Mouse (Mus musculus) regulatory T cell (primary cell): ENCODE measurements around the gene St6galnac6.

Experiments
- in situ Hi-C: fragments of 300-600 bp; cut with MboI, MseI; formaldehyde crosslinking; loops from one replicate; pipeline ENCODE4 v1.15.1; 2025; ENCODE audit warnings: high pct_unique_total_duplicates

The St6galnac6 gene

DNA sequence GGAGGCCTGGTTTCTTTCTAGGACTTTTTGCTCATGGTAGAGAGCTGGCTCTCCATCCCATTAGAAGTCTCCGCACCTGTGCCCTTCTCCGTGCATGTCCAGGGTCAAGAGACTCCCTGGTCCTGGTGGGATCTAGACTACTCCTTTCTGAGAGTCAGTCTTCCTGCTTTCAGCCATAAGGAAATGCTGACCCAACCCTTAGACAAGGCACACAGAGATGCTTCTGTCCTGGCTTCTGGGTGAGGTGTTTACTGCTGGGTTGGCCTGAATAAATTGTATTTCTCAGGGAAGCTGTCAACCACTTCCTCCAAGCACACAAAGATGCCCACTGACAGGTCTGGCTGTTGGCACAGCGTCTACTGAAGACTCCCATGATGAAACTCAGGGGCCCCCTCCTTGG is at the start of gene St6galnac6:
St6galnac6 (plus strand) TSS at position 301 of the 400 bp plus-strand sequence.
- in situ Hi-C loops = no loop called here

DNA sequence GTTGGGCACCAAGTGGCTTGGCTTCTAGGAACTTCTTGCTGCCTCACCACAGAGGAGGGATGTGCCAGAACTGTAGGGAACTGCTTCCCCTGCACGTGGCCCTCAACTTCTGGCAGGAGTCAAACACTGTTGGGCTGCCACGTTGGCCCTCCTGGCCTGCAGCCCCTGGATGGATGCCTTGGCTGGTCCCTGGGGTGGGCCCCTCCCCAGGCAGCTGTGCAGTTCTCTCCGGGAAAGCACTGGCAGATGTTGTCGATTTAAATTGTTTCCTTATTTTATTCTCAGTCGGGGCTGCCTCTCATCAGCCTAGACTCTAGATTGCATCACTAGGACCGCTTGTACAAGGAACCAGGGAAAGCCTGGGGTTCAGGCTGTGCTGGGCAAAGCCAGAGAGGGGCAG is 49.7 kb upstream of the St6galnac6 start:
- in situ Hi-C loops = loop anchor here (10.0 kb wide), 1 partner anchor 1825 kb away; the partner anchor contains the start of gene Pbx3

DNA sequence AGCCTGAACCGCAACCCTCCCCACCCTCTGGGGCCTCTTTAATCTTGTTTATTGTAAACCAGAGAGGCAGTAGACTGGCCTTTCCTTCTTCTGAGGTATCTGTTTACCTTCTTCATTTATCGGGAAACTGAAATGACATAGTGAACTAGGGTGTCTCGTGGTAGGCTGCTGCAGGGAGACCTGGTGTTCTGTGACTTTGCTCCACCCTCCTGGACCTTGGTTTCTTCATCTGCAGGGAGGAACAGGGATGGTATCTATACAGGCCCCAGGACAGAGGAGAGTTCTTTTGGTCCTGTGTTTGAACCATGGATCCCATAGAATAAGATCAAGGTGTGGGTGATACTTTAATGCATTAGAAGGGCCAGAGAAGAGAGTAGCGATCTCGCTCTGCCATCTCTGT is 48.3 kb upstream of the St6galnac6 start:
- in situ Hi-C loops = no loop called here

DNA sequence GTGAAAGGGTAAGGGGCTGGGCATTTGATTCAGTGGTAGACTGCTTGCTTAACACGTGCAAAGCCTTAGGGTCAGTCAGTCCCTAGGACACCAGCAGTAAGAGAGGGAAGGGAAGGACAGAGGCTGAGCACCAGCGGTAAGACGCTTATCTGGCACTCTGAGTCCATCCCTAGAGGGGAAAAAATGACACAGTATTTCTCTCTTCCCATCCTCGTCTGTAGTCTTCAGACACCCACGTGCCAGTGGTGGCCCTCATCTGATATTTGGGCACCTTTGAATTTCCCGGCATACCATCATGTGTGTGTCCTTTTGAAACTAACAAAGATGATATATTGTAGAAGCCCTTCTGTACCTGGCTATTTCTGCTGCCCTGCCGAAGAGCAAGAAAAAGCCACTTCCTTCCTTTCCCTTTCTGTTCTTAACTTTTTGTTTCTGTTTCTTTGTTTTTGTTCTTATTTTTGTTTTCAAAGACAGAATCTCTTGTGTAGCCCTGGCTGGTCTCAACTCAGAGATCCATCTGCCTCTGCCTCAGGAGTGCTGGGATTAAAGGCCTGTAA is 45.8 kb upstream of the St6galnac6 start:
- in situ Hi-C loops = no loop called here

DNA sequence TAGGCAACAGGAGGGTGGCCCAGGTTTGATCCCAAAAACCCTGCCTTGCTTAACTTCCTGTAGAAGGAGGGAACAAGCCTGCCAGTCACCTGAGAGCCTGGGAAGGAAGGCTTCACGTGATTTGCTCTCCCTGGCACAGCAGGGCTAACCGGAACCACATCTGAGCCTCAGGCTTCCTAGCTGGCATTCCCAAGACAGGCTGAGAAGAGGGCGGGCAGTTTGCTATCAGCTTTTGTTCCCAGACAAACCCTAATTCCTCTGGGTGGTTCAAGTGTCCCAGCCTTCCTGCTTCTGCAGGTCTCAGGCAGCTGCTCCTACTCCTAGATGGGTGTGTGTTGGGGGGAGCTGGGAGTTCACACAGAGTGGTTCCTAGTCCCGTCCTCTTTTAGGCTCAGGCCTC is 44.0 kb upstream of the St6galnac6 start:
- in situ Hi-C loops = no loop called here

DNA sequence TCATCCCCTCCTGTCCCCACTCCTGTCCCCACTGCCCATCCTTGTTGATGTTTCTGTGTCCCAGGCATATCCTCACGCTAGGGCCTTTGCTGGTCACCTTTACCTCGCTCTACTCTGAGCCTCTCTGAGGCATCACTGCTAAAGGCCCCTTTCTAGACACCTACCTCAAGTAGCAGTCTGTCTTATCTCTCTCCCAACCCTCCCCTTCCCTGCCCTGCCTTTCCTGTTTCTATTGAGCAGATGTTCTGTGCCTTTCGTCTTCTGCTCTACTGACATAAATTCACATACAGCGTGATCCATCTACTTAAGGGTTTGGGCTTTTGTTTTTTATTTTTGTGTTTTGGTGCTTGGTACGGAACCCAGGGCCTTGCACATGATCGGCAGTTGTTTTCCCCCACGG is 43.5 kb upstream of the St6galnac6 start:
- in situ Hi-C loops = no loop called here

DNA sequence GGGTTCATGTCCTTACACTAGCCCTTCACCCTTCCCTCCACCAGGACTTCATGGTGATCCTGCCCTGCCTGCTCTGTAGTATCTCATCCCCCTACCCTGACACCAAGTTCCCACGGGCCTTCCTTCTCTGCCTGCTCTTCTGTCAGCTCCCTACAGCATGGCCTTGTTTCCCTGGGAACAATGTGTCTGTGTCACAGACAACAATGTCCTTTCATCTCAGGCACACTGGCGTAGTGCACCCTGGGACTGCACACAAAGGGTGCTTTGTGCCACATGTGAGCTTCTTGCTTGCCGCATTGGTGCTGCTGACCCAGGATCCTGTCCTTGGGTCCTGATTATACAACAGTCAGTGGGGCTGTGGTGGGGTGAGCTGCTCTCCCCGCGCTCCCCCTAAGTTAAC is 39.9 kb upstream of the St6galnac6 start:
- in situ Hi-C loops = no loop called here

DNA sequence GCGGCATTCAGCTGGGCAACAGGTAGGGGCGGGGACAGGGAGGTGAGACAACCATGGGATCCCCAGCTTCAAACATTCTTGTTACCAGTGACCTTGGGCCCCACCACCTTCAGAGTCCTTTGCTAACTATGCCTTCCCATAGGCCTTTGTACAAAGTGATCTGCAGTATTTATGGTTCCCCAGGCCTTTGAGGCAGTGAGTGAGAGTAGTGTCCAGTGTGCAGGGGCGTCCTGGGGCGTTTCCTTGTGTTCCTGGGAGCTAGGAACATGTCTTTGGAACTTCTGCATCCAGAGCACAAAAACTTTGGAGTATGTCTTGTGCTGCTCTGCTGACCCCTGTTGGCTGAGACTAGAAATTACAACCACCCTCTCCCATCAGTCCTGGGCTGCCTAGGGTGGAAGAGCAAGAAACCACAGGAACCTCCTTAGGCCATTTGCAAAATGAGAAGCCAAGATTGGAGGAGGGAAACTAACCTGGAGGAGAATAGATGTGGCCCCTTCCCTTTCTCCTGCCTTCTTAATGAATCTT is 32.9 kb upstream of the St6galnac6 start:
- in situ Hi-C loops = loop anchor here (5.0 kb wide), 1 partner anchor 169 kb away; the partner anchor contains the start of gene Ptges2

DNA sequence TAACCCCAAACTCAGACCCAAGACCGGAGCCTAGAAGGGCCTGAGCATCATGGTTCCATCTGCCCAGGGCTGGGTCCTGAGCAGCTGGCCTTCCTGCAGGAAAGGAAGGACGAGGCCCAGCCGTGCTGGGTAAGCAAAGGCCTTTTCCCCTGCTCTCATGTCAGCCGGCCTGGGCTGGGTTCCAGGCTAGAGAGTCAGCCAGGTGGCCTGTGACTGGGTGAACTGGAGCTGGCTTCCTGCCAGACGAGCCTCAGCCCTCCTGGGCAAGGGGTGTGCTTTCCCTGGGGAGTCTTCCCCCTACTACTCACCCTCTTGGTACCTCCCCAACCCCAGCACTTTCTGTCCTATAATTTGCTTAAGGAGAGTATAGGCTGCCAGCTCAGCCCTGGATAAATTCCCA is 31.4 kb upstream of the St6galnac6 start:
- in situ Hi-C loops = loop anchor here (5.0 kb wide), 1 partner anchor 171 kb away; the partner anchor contains the start of gene Ptges2

DNA sequence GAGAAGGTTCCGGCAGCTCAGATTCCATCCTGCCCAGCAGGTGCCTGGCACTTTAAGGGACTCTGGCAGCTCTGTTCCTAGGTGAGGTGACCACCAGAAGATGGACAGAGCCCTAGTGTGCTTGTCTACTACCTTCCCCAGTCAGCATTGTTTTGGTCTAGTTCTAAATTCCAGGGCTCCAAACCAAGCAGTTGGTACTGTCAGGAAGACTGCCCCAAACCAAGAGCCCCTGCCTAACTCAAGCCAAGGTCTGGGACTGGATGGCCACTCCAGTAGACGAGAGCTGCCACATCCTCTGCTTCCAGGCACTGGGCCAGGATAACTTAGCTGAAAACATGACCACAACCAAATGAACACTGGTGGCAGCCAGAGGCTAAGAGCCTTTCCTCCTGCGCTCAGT is 30.6 kb upstream of the St6galnac6 start:
- in situ Hi-C loops = loop anchor here (5.0 kb wide), 1 partner anchor 172 kb away; the partner anchor contains the start of gene Ptges2

DNA sequence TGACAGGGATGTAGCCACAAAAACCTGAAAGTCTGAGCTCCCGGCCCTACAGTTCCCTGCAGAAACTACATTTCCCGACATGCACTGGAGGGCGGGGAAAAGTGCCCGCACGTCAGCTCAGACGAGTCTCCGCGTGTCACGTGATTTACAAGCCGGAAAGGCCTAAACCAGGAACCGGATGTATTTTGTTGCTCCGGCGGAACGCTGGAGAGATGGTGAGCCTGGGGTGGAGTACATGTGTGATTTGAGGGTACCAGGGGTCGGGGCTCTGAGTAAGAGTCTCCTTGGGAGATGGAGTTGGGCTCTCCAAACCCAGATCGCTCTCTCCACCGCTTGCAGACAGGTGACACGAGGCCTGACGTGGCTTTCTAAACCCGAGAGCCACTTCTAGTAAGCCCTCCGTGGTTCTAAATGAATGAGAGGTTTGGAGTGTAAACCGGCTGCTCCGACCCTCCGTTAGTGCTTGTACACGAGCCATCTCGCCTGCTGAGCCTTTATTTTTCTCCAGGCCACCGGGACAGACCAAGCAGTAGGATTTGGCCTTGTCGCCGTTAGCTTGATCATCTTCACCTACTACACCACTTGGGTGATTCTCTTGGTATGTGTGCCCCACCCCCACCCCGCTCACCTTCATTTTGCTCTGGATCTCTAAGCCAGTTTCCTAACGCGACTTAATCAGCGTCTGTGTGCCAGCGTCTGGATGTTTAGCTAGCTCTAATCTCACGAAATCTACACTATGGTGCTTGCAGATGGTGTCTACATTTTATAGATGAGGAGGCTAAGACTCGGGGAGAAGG is 28.6 kb upstream of the St6galnac6 start, which contains the start of gene Dpm2:
Dpm2 (plus strand) TSS at position 161 of the 797 bp plus-strand sequence.
- in situ Hi-C loops = loop anchor here (10.0 kb wide), 1 partner anchor 506 kb away; no protein-coding TSS in a partner anchor

DNA sequence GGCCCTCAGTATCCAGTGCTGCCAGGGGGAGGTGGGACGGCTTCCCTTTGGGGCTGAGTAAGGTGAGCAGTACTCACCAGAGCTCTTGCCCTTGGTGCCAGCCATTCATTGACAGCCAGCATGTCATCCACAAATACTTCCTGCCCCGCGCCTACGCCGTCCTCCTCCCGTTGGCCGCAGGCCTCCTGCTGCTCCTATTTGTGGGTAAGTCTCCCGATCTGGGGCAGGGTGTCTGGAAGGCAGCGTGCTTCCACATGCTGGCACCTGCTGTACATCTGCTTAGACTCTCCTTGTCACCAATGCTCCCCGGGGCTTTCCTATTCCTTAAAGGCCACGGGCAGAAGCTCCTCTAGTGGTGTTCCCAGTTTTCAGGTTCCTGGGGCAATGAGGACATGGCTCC is 27.3 kb upstream of the St6galnac6 start:
- in situ Hi-C loops = loop anchor here (10.0 kb wide), 1 partner anchor 507 kb away; no protein-coding TSS in a partner anchor

DNA sequence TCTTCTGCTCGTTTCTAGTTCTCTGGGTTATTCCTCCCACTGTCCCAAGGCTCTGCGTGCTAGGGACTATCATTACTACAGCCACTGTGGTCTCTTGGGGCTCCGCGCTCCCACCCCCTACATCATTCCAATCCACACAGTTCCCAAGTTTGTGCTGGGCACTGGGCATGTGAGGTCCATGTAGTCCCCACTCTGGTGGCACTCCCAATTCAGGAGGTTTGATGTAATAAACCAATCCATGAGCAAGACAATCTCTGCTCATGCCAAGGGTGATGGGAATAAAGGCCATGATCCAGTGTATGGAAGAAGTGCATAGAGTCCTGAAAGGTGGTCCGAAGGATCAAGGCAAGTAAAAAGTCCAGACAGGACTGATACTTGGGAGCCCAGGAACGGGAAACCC is 25.0 kb upstream of the St6galnac6 start, which contains the start of gene Pip5kl1:
Pip5kl1 (plus strand) TSS at position 301 of the 400 bp plus-strand sequence.
- in situ Hi-C loops = loop anchor here (10.0 kb wide), 1 partner anchor 510 kb away; no protein-coding TSS in a partner anchor

DNA sequence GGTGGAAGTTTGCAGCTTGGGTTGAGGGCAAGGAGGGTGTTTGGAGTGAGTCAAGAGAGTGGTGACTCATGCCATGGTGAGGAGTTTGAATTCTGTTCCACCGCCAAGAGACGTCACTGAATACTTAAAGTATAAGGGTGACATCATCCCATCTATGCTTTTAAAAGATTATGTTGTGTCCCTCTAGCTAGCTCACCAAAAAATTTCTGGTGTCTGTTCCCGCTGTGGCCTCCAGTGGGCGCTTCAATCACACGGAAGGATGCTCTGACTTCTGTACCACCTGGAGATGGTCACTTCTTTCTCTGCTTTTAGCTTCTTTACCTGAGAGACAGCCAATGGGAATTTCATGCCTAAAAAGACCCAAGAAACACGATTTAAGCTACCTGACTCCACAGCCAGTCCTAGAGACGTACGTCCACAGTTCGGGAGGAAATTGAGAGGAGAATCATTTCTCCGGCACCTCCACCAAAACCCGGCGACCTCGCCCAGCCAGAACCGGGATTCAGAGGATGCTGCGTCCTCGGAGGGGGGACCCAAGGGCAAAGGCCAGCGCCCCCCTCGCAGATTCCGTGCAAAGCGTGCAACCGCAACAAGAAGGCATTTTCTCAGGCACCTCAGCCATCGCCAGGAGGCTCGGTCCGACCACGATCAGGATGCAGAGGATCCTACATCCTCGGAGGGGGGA is 24.5 kb upstream of the St6galnac6 start:
- in situ Hi-C loops = loop anchor here (10.0 kb wide), 1 partner anchor 510 kb away; no protein-coding TSS in a partner anchor

DNA sequence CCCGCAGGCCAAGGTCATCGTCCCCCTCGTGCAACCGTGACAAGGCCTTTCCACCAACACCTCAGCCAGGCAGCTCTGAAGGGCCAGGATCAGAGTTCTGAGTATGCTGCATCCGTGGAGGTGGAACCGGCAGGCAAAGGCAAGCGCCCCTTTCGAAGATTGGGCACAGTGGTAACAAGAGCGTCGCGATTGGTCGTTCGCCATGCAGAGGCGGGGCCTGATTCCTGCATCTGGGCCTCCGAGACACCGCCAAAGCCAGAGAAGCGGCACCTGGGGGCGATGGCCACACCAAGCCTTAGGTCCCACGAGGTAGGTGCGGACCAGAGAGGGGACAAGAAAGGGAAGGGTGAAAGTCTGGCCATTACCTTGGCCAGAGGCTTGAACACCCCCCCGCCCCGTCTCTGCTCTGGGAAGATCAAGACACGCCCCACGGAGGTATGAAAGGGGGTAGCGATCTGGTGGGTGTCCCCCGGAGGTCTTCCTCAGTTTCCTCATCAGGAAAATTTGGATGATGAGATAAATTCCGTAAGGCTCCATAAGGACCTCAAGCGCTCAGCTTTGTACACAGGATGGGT is 23.8 kb upstream of the St6galnac6 start, which contains the start of gene 9430097D07Rik:
9430097D07Rik (minus strand) TSS at position 99 of the 575 bp plus-strand sequence.
- in situ Hi-C loops = loop anchor here (10.0 kb wide), 1 partner anchor 511 kb away; no protein-coding TSS in a partner anchor

DNA sequence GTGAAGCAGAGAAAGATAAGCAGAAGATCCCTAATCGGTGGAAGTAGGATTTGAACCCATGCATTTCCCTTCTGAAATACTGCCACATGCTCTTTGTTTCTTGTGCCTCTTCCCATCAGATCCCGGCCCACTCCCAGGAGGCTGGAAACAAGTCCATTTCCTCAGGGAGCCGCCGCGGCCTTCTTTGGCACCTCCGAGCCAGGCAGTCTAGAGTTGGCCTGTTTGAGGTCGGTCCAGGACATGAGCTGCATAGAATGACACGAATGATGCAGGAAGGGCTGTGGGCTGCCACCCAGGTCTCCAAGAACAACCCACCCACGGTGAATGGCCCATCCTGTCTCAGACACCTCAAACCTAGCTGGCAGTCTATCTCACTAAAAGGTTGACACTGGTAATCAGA is 23.0 kb upstream of the St6galnac6 start:
- in situ Hi-C loops = loop anchor here (10.0 kb wide), 1 partner anchor 512 kb away; no protein-coding TSS in a partner anchor

DNA sequence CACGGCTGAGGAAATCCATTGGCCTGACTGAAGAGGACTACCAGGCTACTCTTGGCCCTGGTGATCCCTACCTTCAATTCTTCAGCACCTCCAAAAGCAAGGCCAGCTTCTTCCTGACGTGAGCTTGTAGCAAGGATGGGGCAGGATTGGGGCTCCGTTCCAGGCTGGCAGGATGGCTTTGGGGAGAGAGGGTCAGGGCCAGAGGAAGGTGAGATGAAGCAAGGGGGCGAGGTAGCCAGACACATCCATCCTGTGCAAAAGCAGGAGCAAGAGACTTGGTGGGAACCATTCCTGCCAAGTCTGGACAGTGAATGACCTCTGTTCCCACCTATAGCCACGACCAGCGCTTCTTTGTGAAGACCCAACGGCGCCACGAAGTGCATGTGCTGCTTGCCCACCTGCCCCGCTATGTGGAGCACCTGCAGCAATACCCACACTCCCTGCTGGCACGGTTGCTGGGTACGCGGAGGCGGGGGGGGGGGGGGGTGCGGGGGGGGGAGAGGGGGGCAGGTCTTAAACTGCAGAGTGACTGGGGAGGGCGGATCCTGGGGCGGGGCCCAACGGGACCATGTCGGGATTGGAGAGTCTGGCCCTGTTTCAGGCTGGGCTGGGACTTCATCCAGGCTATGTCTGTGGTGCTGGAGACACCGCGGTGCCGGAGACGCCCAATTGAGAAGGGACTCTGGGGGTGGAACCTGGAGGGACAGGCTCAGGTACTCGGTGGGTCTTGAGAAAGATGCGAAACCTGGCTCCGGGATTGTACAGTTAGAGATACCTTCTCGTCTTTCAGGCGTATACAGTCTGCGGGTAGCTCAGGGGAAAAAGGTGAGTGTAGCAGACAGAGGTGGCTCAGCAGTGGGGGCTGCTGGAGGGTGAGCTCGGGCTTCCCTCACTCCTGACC is 21.1 kb upstream of the St6galnac6 start:
- in situ Hi-C loops = loop anchor here (10.0 kb wide), 1 partner anchor 514 kb away; no protein-coding TSS in a partner anchor

DNA sequence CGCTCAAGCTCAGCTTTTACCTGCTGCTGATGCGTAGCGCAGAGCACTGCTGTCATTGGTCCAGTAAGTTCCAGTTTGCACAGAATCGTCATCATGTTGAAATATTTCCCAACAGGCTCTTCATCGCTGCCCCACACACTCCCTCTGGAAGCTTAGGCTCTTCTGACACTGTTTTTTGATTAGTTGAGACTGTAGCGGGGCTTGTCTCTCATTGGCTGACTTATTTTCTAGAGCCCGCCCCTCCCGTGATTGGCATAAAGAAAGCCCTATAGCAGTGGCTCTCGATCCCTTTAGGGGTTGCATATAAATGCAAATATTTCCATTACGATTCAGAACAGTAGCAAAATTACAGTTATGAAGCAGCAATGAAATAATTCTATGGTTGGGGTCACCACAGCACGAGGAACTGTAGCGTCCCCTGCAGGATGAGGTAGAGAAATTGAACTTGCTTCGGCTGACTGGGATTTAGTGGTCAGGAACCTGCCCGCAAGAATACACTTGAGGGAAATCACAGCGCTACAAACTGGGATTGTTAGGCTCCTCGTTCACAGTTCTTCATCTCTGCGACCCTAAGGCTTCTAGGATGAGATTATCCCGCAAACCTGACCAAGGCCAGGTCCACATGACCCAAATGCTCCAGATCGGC is 17.9 kb upstream of the St6galnac6 start:
- in situ Hi-C loops = no loop called here
